Mouse (Mus musculus) limb, embryonic 14.5 days (tissue): ENCODE measurements around the gene Il4ra. TPM values are rescaled to one million over a fixed set of nuclear protein-coding genes. Genes with fewer than 3 reads are reported as not detected.

Experiments
- ATAC-seq: fragments of 200-750 bp; cut with Nextera tagmentation; 2 replicates; pipeline ENCODE4 v1.8.0; 2017; ENCODE audit warnings: low read depth, moderate number of reproducible peaks, moderate TSS enrichment; ENCODE audit not compliant: low FRiP score
- DNase-seq: peaks from one replicate; pipeline ENCODE4 v3.0.0-alpha.2; 2015; ENCODE audit warnings: low spot score
- H3K27ac ChIP-seq: fragments of 300-500 bp; sonication (generic); replicated peaks from 2 replicates; pipeline ENCODE4 v1.5.1; 2014; ENCODE audit warnings: low read depth, mild to moderate bottlenecking, low read length, moderate library complexity, mixed read lengths
- H3K27me3 ChIP-seq: fragments of 300-500 bp; sonication (generic); 2 replicates; pipeline ENCODE4 v1.6.1; 2014; ENCODE audit warnings: low read length, mixed read lengths; ENCODE audit not compliant: control insufficient read depth, insufficient read depth
- H3K36me3 ChIP-seq: fragments of 300-500 bp; sonication (generic); 2 replicates; pipeline ENCODE4 v1.6.1; 2014; ENCODE audit warnings: mild to moderate bottlenecking, low read length, moderate library complexity, mixed read lengths; ENCODE audit not compliant: control insufficient read depth, insufficient read depth
- H3K4me1 ChIP-seq: fragments of 300-500 bp; sonication (generic); 2 replicates; pipeline ENCODE4 v1.6.1; 2014; ENCODE audit warnings: antibody characterized with exemption, low read length, mixed read lengths; ENCODE audit not compliant: control insufficient read depth, insufficient read depth
- H3K4me2 ChIP-seq: fragments of 300-500 bp; sonication (generic); replicated peaks from 2 replicates; pipeline ENCODE4 v1.6.1; 2014; ENCODE audit warnings: low read depth, mild to moderate bottlenecking, low read length, moderate library complexity; ENCODE audit not compliant: severe bottlenecking
- H3K4me3 ChIP-seq: fragments of 300-500 bp; sonication (generic); replicated peaks from 2 replicates; pipeline ENCODE4 v1.5.1; 2014; ENCODE audit warnings: low read length
- H3K9ac ChIP-seq: fragments of 300-500 bp; sonication (generic); 2 replicates; pipeline ENCODE4 v1.6.1; 2014; ENCODE audit warnings: mild to moderate bottlenecking, low read depth, low read length, moderate library complexity; ENCODE audit not compliant: severe bottlenecking
- H3K9me3 ChIP-seq: fragments of 300-500 bp; sonication (generic); 2 replicates; pipeline ENCODE4 v1.6.1; 2016; ENCODE audit warnings: low read length; ENCODE audit not compliant: control insufficient read depth
- POLR2A ChIP-seq: fragments of 200-500 bp; IDR thresholded peaks from 2 replicates; pipeline ENCODE4 v1.8.0; 2012; ENCODE audit warnings: inconsistent platforms, mild to moderate bottlenecking, moderate library complexity, borderline replicate concordance; ENCODE audit not compliant: insufficient read depth, insufficient read length; ENCODE audit errors: extremely low read depth
- WGBS: fragments of 180-500 bp; shearing (Covaris S2); extraction: QIAGEN DNeasy Blood & Tissue Kit; methylation state at CpG from one replicate; pipeline ENCODE4 v1.1.7; 2014; 5-methylcytosine and 5-hydroxymethylcytosine counted together
- polyA plus RNA-seq, 2 experiments: library from polyadenylated mRNA; depleted of rRNA in 1 of 2; stranded (reverse) in 1 of 2; unstranded in 1 of 2; fragments of >200 nt; fragmentation: Nextera tagmentation in 1 of 2; extraction: Ambion mirVana in 1 of 2; gene quantifications; 2 replicates each; pipeline versions ENCODE4 v1.2.1 to v1.2.3; 2012 to 2014

Gene Il4ra
- polyA plus RNA-seq, 2 experiments, result 7.3 to 8.6 TPM

GRCm38 (mm10) chr7:125601821-125602448 lies 50.0 kb downstream of the Il4ra start:
- DNase-seq, result no peak
- H3K4me3 ChIP-seq, result no peak overlapping the region

DNA sequence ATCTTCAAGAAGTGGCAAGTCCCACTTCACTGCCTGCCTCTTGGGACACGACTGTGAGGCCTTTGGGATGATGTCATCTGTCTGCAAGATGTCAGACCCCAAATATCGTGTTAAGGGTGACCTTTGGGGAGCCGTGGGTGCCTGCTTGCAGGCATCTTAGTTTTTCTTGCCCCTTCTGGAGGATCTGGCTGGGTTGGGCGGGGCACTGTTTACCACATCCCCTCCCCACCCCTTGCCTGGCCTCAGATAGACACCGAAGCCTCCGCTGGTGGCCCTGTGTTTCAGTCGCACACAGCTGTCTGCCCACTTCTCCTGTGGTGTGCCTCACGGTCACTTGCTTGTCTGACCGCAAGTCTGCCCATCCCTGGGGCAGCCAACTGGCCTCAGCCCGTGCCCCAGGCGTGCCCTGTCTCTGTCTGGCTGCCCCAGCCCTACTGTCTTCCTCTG lies 51.3 kb downstream of the Il4ra start, which contains the start of gene Il21r:
Il21r (plus strand) TSS at position 245 of the 447 bp plus-strand sequence.
- no peak for ATAC-seq
- TF ChIP-seq POLR2A, result no peak
- Histone ChIP-seq H3K4me3 (no peak within 1 kb of the TSS), H3K4me1 (no peaks in the 10 kb centered on the region), H3K9ac (no peak within 1 kb of the TSS), H3K9me3 (no peaks in the 10 kb centered on the region), H3K4me2 (no peak within 1 kb of the TSS), H3K27me3 (no peaks in the 10 kb centered on the region), H3K27ac (no peak within 1 kb of the TSS), H3K36me3 (no peaks in the 10 kb centered on the region)
- DNase-seq, result no peak
- WGBS, result 69% methylated on average over 11 of the region's 11 CpGs

More at GRCm38 (mm10) chr7:125601821-125602448, 50.0 kb downstream of the Il4ra start:
- Histone ChIP-seq H3K4me2 (no peak overlapping the region), H3K9me3 (no peaks in the 10 kb centered on the region), H3K27ac (no peak overlapping the region), H3K9ac (no peak overlapping the region), H3K4me1 (no peaks in the 10 kb centered on the region), H3K27me3 (no peaks in the 10 kb centered on the region), H3K36me3 (no peaks in the 10 kb centered on the region)
- no peak for ATAC-seq
- WGBS, result 77% methylated on average over 11 of the region's 11 CpGs
- no peak for TF ChIP-seq POLR2A

- Histone ChIP-seq H3K9me3 (no peaks in the 10 kb centered on the region), H3K4me2 (no peak overlapping the region), H3K9ac (no peak overlapping the region), H3K4me1 (no peaks in the 10 kb centered on the region), H3K27ac (no peak overlapping the region), H3K27me3 (no peaks in the 10 kb centered on the region), H3K36me3 (no peaks in the 10 kb centered on the region), H3K4me3 (no peak overlapping the region)
- TF ChIP-seq POLR2A, result no peak
- no peak for ATAC-seq
- DNase-seq, result no peak
- 80% methylated on average over 12 of the region's 12 CpGs for whole genome bisulfite sequencing
Measured at GRCm38 (mm10) chr7:125604362-125605319, 52.7 kb downstream of the Il4ra start.

DNA sequence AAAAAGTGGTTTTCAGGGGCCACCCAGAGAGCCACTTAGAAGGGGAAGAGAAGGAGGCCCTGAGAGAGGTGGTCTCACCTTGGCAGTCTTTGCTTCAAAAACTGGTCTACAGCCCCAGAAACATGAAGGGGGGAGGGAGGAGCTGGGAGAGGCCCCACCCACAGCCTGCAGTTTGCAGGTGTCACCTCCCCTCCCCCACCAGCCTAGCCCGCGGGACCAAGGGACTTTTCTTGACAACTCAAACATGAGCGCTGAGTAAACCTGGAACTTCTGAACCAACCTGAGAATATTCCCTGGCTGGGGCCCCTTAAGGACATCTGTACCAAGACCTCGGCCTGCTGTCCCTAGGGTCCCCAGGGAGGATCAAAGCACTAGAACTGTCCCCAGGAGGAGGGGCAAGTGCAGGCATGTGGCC lies 53.8 kb downstream of the Il4ra start:
- no peaks in the 10 kb centered on the region for H3K36me3 ChIP-seq
- no peaks in the 10 kb centered on the region for H3K9me3 ChIP-seq
- H3K4me2 ChIP-seq, result no peak overlapping the region
- H3K27ac ChIP-seq, result no peak overlapping the region
- ATAC-seq (no peak), DNase-seq (no peak)
- no peak overlapping the region for H3K9ac ChIP-seq
- H3K4me1 ChIP-seq, result no peaks in the 10 kb centered on the region
- 36% methylated on average over 4 of the region's 4 CpGs for WGBS
- no peak overlapping the region for H3K4me3 ChIP-seq
- H3K27me3 ChIP-seq, result no peaks in the 10 kb centered on the region
- no peak for TF ChIP-seq POLR2A
